Mouse (Mus musculus) stomach, postnatal 0 days (tissue): ENCODE results near the gene Btd.

Experiments used
- CTCF ChIP-seq: IDR thresholded peaks from 2 replicates; pipeline ENCODE4 v1.5.1; 2016; ENCODE audit warnings: antibody characterized with exemption, low read depth, mild to moderate bottlenecking, moderate library complexity
- EP300 ChIP-seq: optimal IDR thresholded peaks from 2 replicates; pipeline ENCODE3; 2016; ENCODE audit warnings: antibody characterized with exemption

- TF ChIP-seq CTCF (no peak), EP300 (no peak)
Observed at GRCm38 (mm10) chr14:31644183-31644830, 3.5 kb downstream of the Btd start.
